In the genomic region with DNA sequence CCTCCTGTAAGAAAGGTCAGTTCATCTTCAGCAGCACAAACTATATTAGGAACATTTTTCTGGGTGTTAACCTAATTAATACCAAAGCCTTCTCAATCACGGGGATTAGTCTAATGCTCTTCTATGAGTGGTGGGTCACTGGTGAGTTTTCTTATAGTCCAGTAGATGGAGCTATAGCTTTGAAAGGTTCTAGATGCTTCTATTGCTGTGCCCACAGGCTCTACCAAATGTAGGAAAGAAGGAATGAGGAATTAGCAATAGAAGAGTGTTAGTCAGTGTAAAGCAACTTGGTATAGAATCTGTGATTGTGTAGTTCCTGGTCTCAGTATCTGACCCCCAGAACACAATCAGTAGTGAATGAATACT, we compare ENCODE assay signal across 8 mouse cellular contexts.
DNase-seq lines count a peak whose midpoint lies in the region; ATAC-seq and TF ChIP-seq lines count a peak whose summit lies in the region.

No protein-coding gene starts in this region.

- no peaks in the 10 kb centered on the region for H3K9me3 ChIP-seq in kidney, postnatal 0 days (replicated peaks; ENCODE audit: low read length)
- H3K9me3 ChIP-seq in lung, postnatal 0 days (ENCODE audit: low read length) = no peaks in the 10 kb centered on the region

- no peak for TF ChIP-seq EP300 in lung, postnatal 0 days (IDR thresholded peaks at IDR 0.05)

- TF ChIP-seq CTCF in kidney, postnatal 0 days (IDR thresholded peaks at IDR 0.05; ENCODE audit: low read depth) = peak; percentile 80
- peak; percentile 78 for TF ChIP-seq CTCF in lung, postnatal 0 days (IDR thresholded peaks at IDR 0.05)

- no peaks in the 10 kb centered on the region for H3K4me1 ChIP-seq in kidney, postnatal 0 days (replicated peaks; ENCODE audit: insufficient read depth, low read length)
- no peaks in the 10 kb centered on the region for H3K4me1 ChIP-seq in lung, postnatal 0 days (ENCODE audit: insufficient read depth, low read depth, low read length)

- peaks cover 3% of the 10 kb centered on the region; the same call in 1 of the 2 replicates for H3K27me3 ChIP-seq in kidney, postnatal 0 days (ENCODE audit: insufficient read depth, low read length)
- no peaks in the 10 kb centered on the region for H3K27me3 ChIP-seq in lung, postnatal 0 days (replicated peaks; ENCODE audit: insufficient read depth, low read length)

- no peak overlapping the region for H3K4me2 ChIP-seq in kidney, postnatal 0 days (ENCODE audit: low read length)
- H3K4me2 ChIP-seq in lung, postnatal 0 days (replicated peaks; ENCODE audit: low read depth, low read length) = no peak overlapping the region

- H3K27ac ChIP-seq in kidney, postnatal 0 days = no peak overlapping the region
- H3K27ac ChIP-seq in lung, postnatal 0 days (ENCODE audit: low read length) = no peak overlapping the region

- H3K9ac ChIP-seq in kidney, postnatal 0 days (ENCODE audit: low read depth, low read length) = no peak overlapping the region
- no peak overlapping the region for H3K9ac ChIP-seq in lung, postnatal 0 days (replicated peaks; ENCODE audit: low read depth)

- peak; percentile 13 to 53 for DNase-seq in cerebellum, postnatal 10 days
- no peak for DNase-seq in cerebellum, adult 9-11 months
- peak; percentile 85 for DNase-seq in kidney, postnatal 0 days (ENCODE audit: low spot score)
- no peak for DNase-seq in kidney, postnatal 10 days
- peak; percentile 83 for DNase-seq in lung, postnatal 0 days (ENCODE audit: low spot score)
- DNase-seq in right cerebral cortex, postnatal 25 days = no peak
- no peak for DNase-seq in gastrocnemius, adult 8-10 months (ENCODE audit: low spot score in 2 of 2)

- H3K36me3 ChIP-seq in kidney, postnatal 0 days (ENCODE audit: insufficient read depth, low read length) = no peaks in the 10 kb centered on the region
- no peaks in the 10 kb centered on the region for H3K36me3 ChIP-seq in lung, postnatal 0 days (ENCODE audit: insufficient read depth, low read length)

- 9% methylated on average over 1 of the region's 1 CpGs for WGBS in kidney, postnatal 0 days
- 12% methylated on average over 1 of the region's 1 CpGs for WGBS in lung, postnatal 0 days

- H3K4me3 ChIP-seq in kidney, postnatal 0 days (replicated peaks; ENCODE audit: low read depth, low read length) = no peak overlapping the region
- no peak overlapping the region for H3K4me3 ChIP-seq in lung, postnatal 0 days (ENCODE audit: low read depth, low read length)

- ATAC-seq in kidney, postnatal 0 days (replicated peaks; ENCODE audit: low FRiP score, low read depth) = no peak
- ATAC-seq in CD4-positive, CD25-positive, alpha-beta regulatory T cell, adult 4 months = peak; percentile 97
- peak; percentile 44; the same call in 1 of the 2 replicates for ATAC-seq in lung, postnatal 0 days

Comparison
In these comparisons a context has a peak if more than half of its experiments do, and no peak if none do; other contexts are left out.
1. DNase-seq: peak in cerebellum, postnatal 10 days (2 of 2), kidney, postnatal 0 days (single experiment) and lung, postnatal 0 days (single experiment); none in cerebellum, adult 9-11 months (single experiment), kidney, postnatal 10 days (single experiment), right cerebral cortex, postnatal 25 days (single experiment) and gastrocnemius, adult 8-10 months (0 of 2).